Mouse (Mus musculus): ENCODE measurements around the gene Hormad2.

Hormad2 gene

GRCm38 (mm10) chr11:4442280-4442679 lies 1.4 kb upstream of the Hormad2 start:
- DNase-seq: no peak

- no peak for DNase-seq
Observed at GRCm38 (mm10) chr11:4438211-4438610, 2.7 kb downstream of the Hormad2 start.

- no peak for DNase-seq
Observed at GRCm38 (mm10) chr11:4437318-4437717, 3.6 kb downstream of the Hormad2 start.

GRCm38 (mm10) chr11:4436631-4437030 lies 4.3 kb downstream of the Hormad2 start:
- no peak for DNase-seq

- no peak for DNase-seq
Observed at GRCm38 (mm10) chr11:4434461-4434860, 6.4 kb downstream of the Hormad2 start.

- no peak for DNase-seq
Observed at GRCm38 (mm10) chr11:4423818-4424217, 17.1 kb downstream of the Hormad2 start.

GRCm38 (mm10) chr11:4422494-4423425 lies 18.1 kb downstream of the Hormad2 start:
- no peak for DNase-seq

GRCm38 (mm10) chr11:4421933-4422488 lies 18.9 kb downstream of the Hormad2 start:
- DNase-seq: no peak

- DNase-seq: no peak
Observed at GRCm38 (mm10) chr11:4417986-4418385, 22.9 kb downstream of the Hormad2 start.

GRCm38 (mm10) chr11:4412294-4412693 lies 28.6 kb downstream of the Hormad2 start:
- DNase-seq: no peak

- no peak for DNase-seq
Observed at GRCm38 (mm10) chr11:4404277-4404676, 36.6 kb downstream of the Hormad2 start.

GRCm38 (mm10) chr11:4403381-4403780 lies 37.5 kb downstream of the Hormad2 start:
- DNase-seq: no peak

GRCm38 (mm10) chr11:4401251-4401650 lies 39.7 kb downstream of the Hormad2 start:
- DNase-seq: no peak

GRCm38 (mm10) chr11:4394226-4394625 lies 46.7 kb downstream of the Hormad2 start:
- DNase-seq: no peak

GRCm38 (mm10) chr11:4388018-4388417 lies 52.9 kb downstream of the Hormad2 start:
- DNase-seq: no peak

GRCm38 (mm10) chr11:4382321-4382720 lies 58.6 kb downstream of the Hormad2 start:
- DNase-seq: no peak

- no peak for DNase-seq
Observed at GRCm38 (mm10) chr11:4379857-4380256, 61.0 kb downstream of the Hormad2 start.

- DNase-seq: no peak
Observed at GRCm38 (mm10) chr11:4366389-4366788, 74.5 kb downstream of the Hormad2 start.

GRCm38 (mm10) chr11:4355430-4355829 lies 85.5 kb downstream of the Hormad2 start:
- no peak for DNase-seq

- no peak for DNase-seq
Observed at GRCm38 (mm10) chr11:4352637-4353036, 88.3 kb downstream of the Hormad2 start.

- no peak for DNase-seq
Observed at GRCm38 (mm10) chr11:4343926-4344325, 97.0 kb downstream of the Hormad2 start.

GRCm38 (mm10) chr11:4342027-4342426 lies 98.9 kb downstream of the Hormad2 start:
- DNase-seq: no peak

- no peak for DNase-seq
Observed at GRCm38 (mm10) chr11:4340109-4340779, 100.7 kb downstream of the Hormad2 start.

- no peak for DNase-seq
Observed at GRCm38 (mm10) chr11:4339275-4339674, 101.6 kb downstream of the Hormad2 start.

All from cerebellum, adult 9-11 months (tissue).